Mouse (Mus musculus) ES-CJ7 (cell line): ENCODE measurements around the gene Piwil4.

ENCODE experiments used
- DNase-seq: peaks from one replicate; pipeline ENCODE4 v3.0.0; 2011; ENCODE audit warnings: low read depth, low spot score

Gene Piwil4

DNA sequence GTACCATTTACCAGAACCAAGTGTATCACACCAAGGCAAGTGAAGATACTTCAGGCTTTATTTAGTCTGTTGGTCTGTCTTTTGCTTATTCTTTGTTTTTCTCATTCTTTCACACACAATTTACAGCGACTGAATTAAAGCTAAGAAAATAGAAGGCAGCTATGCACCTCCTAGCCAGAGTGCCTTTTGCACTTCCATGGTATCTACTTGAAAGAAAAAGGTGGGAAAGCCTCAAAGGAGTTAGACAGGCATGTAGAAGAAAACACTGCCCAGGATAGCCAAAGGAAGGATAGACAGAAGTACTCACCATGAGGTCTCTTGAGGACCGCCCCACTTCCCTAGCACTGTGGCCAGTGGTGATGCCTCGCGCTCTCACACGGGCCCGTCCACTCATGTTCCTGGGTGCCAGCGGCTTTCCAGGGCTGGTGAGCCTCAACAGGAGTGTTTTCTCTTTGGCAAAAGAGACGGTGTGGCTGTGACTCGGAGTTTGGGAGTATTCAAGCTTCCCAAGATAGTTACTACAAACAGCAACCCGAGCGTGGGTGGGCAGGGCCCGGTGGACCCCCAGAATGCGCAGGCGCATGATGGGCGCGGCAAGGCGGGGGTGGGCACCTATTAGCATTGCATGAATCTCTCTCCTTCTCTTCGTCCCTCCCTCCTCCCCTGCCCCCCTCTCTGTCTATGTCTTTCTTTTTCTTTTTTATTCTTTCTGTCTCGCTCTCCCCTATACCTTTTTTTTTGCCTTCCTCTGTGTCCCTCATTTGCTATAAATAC lies at the start of gene Piwil4:
Gene Piwil4, minus strand, starts transcription at position 583 of the 774 bp plus-strand sequence.
- DNase-seq, result no peak

DNA sequence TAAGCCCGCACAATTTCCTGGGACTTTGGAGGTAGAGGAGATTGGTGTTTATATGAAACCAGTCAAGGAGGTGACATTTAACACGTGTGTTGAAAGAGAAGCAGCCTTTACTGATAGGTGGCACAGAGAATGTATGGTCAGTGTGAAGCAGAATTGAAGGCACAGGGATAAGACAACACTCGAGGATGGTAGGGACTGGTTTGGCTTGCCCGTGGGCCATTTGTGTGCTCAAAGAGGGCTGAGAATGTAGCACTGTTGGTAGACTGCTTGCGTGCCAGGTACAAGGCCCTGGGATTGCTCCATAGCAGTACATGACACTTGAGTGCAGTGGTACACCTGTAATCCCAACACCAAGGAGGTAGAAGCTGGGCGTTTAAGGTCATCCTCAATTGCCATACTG lies 46.8 kb upstream of the Piwil4 start:
- no peak for DNase-seq

DNA sequence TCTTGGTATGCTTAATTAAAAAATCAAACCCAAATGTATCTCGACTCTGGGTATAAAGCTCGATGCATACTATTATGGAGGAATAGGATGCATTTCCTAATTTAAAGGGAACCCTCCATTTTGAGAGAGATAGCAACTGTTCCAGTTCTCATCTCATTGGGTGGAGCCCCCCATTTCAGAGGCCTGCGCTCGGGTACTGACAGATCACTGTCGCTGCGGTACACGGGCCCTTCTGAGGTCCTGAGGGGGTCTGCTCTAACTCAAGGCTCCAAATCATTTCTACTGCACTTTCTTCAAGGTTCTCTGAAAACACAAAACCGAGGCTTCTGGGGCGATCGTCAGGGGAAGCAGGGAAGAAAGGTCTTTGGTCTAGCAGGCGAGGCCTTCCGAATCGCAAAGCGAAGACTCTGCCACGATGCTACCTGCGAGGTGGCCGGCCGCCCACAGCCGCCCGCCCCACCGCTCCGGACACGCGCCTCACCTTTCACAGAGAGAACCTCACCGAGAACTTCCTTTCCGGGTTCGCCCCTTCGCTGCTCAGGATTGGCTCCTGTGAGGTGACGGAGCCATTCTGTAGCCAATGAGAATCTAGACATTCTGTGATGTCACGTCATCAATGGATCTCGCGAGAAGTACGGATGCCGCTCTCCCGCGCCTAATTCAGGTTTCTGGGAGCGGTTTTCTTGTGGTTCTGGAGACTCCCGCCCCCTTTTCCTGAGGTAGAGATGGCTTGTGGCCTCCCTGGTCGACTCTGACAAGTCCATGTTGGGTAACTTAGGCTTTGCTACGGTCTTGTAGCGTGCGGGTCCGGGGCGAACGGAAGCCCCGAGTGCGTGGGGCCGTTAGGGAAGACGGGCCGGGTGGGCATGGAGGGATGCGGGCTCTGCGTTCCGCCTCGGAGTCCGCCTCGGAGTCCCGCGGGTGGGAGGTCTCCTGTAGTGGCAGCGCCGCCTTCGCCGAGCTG lies 43.8 kb upstream of the Piwil4 start, which contains the start of the genes Mre11a and Ankrd49:
Gene Mre11a, plus strand, starts transcription at position 616 of the 964 bp plus-strand sequence.
Gene Ankrd49, minus strand, starts transcription at position 818 of the 964 bp plus-strand sequence.
- peak; percentile 98 for DNase-seq

DNA sequence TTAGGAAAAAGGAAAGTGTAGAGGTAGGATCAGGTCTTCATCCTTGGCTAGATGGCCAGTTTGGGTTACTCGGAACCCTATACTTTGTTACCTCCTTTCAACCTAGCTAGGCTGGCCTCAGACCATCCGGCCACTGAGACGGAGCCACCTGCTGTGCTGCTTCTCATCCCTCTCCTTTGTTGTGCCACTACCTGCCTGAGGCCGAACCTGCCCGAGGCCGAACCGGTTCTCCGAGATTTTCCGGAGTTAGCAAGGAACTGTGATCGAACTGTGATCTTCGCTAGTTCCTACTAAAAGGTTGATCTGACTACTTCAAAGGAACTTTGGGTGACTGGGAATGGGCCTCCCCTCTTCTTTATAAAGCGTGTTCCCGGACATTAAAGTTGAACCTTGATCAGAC lies 37.8 kb upstream of the Piwil4 start:
- peak; percentile 39 for DNase-seq

DNA sequence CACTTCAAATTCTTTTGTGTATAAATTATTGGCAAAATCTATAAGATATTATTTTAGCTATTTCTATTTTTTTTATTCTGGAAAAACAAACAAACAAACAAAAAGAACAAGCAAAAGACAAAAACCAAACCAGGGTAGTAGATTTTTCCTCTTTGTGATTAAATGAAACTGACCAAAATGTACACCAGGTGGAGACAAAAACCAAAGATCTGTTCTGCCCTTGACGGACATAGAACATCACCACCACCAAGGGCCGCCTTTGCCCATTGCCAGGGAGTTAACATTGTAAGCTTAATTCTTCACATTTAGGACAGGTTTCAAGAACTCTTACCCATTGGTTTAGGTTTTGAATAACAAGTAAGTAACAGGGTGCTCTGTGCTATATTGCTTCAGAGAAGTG lies 33.3 kb upstream of the Piwil4 start:
- DNase-seq, result peak; percentile 19

DNA sequence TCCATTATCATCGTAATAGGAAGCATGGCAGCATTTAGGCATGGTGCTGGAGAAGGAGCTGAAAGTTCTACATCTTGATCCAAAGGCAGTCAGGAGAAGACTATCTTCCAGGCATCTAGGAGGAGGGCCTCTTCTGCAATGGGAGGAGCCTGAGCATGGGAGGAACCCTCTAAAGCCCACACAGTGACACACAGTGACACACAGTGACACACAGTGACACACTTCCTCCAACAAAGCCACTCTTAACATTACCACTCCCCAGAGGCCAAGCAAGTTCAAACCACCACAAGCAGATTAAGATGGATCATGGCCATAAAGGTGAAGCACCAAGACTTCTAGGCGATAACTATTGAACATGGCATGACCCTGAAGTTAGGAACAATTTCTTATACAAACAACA lies 31.5 kb upstream of the Piwil4 start:
- no peak for DNase-seq

DNA sequence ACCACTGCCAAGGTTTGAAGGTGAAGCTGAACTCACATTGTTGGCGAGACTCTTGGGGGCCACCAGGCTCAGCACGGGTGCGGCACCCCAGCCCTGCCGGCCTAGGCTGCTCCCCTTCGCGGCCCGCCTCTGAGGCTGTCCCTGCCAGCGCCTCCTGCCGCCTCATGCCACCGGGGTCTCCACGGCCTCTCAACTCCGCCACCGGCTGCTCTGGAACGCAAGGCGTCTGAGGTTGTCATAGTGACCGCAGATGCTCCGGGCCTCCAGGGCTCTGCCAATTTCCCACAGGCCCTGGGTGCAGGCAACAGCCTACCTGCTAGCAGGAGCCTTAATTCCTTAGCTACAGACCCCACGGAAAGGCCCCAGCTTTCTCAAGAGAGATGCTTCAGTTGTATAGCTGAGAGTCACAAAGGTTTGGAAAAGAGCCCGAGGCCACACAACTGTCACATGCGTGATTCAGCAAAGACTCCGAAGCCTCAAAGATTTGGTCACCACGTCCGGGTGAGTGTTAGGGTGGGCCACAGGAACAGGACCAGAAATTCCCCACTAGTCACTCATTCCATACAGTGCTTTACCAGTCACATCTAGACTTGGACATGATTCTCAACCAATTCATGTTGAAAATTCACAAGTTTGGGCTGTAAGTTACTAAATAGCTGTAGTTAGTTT lies 30.4 kb upstream of the Piwil4 start, which contains the start of gene 1700012B09Rik:
Gene 1700012B09Rik, minus strand, starts transcription at position 228 of the 669 bp plus-strand sequence.
- DNase-seq, result peak; percentile 20

DNA sequence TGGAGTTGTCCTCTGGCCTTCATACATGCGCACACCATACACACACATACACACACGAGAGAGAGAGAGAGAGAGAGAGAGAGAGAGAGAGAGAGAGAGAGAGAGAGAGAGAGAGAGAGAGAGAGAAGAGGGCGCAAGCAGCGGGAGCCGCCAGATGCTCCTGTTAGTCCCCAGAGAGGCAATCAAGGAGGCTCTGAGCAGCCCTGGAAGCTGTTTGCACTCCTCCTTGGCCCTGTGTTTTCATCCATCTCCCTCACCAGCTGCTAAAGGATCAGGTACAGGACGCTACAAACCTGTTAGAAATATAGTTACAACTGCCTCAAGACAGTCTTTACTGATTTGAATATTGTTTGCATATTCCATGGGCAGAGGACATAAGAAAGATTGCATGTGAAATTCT lies 29.3 kb upstream of the Piwil4 start:
- DNase-seq, result no peak

DNA sequence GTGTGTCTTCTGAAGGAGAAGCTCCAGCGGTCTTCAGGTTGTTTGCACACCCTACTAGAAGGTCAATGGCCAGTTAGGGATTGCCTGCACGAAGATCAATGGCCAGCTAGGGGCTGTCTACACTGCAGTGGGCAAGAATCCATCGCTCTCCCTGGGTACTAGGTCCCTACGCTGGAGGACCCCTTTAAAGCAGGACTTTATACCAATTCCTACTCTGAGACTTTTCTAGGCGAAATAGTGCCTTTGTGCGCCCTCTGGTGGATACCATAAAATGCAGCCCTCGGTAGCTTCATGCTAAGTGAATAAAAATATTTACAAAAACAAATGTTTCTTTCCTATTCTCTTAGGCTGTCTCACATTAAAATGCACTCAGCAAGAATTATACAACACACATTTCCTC lies 24.2 kb upstream of the Piwil4 start:
- DNase-seq, result peak; percentile 44

DNA sequence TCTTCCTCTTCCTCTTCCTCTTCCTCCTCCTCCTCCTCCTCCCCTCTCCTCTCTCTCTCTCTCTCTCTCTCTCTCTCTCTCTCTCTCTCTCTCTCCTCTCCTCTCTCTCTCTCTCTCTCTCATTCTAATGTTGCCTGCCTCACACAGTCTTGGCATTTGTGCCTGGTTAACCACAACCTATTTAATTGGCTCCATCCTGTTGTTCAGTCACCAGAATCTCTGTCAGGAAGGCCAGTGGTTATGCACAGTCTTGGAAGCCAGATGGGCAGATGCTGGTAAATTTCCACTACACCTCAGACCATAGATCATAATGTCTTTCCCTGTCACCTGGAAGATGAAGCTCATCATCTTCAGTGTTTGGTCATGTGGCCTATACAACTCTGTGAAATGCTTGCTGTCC lies 18.7 kb upstream of the Piwil4 start:
- no peak for DNase-seq

DNA sequence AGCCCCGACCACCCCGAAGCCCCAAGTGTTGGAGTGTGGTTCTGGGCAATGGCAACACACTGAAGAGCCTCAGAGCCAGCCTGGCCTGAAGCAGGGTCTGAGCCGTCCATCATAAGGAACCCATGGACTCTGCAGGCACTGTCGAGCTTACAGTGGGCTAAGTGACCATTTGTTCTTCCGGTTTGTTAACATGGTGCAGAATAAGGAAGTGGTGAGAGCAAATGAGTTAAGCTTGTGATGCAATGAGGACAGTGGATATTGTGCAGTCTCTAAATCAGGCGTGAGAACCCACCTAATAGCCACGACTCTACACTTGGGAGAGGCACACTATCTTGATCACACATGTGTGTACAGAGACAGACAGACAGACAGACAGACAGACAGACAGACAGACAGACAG lies 18.1 kb upstream of the Piwil4 start:
- no peak for DNase-seq

DNA sequence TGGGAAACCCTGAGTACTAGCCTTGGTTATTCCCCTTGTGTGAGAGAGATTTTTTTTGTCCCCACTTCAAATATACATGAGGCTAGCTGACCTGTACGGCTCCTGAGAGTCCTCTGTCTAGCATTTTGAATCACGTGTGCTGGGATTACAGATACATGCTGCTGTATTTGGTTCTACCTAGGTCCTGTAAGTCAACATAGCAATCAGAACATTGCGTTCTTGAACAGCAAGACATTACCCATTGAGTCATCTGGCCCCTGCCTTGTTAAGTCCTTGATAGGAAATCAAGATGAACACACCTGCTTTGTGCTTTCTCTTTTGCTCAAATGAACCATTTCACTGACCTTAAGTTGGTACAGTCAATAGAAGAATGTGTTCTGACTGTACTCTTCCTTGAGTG lies 13.9 kb upstream of the Piwil4 start:
- DNase-seq, result no peak

DNA sequence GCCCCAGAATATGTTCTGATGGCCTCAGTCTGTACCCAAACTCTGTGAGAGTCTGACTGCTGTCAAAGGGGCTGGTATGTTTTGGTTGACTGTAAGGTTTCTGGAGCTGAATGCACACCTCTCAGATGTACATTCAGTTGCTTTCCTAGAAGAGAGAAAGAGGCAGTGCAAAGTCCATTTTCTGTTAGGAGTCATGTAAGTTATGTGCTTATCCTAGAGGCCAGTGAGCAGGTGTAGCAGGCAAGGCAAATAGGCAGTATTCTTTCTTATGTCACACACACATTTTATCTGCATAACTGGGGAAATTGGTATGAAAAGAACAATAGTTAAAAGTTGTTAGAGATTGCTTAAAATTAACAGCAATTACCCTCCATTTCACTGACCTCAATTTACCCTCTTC lies 13.4 kb upstream of the Piwil4 start:
- DNase-seq, result no peak

DNA sequence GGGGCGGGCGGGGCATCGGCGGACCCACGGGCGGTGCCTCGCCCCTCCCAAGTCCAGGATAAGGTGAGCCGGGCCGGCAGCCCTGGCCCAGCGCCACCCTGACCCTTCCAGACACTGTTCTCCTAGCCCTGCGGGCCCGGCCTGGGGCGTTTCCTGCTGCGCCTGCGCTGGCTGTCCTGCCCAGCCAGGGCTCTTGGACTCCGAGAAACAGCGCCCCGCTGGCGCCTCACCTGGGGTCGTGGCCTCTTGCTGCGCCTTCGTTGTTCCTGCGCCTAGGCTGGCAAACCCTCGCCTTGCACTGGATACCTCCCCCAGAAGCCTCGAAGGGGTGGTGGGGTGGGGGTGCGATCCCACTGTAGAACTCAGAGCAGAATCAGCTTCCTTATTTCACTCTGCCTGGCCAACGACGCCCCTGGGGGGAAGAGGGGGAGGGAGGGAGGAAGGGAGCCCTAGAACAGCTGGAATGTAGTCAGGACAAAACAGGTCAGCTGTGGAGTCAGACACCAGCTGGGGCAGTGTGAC lies 11.5 kb upstream of the Piwil4 start, which contains the start of gene Fut4:
Gene Fut4, minus strand, starts transcription at position 393 of the 522 bp plus-strand sequence.
- peak; percentile 15 for DNase-seq

DNA sequence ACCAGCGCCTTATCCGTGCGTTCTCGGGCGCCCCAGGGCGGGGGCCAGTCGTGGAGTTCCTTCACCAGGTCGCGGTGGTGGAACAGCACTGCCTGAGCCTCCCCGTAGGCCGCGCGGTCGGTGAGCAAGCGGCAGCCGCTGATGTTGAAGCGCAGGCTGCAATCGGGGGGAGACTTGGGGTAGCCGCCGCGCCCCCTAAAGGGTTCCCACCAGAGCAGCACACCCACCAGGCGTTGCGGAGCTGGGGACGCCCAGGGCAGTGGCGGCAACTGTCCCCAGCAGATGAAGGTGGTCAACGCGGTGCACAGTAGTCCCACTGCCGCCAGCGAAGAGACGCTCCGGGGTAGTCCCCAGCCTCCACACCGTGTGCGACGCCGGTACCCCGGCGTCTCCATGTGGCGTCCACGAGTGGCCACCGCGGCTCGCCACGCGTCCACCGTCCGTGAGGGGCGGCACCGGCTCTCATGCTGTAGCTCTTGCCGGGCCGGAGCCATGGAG lies 11.0 kb upstream of the Piwil4 start:
- no peak for DNase-seq

DNA sequence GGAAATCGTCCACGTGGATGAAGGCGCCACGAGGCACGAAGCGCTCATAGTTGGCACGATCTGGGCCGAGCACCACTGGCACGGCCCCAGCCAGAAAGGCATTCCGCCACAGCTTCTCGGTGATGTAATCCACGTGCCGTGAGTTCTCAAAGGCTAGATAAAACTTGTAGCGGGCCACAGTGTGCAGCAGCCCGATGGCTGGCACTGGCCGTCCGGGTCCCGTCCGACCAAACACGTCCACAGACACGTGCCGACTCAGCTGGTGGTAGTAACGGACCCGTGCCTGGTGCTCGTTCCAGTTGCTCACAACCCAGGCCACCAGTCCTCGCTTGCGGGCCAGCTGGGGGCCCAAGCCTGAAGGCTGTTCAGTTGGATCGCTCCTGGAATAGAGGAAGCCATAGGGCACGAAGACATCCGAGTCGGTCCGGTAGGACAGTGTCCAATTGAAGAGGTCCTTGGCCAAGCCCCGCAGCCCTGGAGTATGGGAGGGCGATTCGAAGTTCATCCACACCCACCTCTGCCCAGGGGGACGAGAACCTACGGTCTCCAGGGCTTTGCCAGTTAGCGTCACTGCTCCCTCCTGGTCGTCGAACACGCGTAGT lies 10.5 kb upstream of the Piwil4 start:
- no peak for DNase-seq

DNA sequence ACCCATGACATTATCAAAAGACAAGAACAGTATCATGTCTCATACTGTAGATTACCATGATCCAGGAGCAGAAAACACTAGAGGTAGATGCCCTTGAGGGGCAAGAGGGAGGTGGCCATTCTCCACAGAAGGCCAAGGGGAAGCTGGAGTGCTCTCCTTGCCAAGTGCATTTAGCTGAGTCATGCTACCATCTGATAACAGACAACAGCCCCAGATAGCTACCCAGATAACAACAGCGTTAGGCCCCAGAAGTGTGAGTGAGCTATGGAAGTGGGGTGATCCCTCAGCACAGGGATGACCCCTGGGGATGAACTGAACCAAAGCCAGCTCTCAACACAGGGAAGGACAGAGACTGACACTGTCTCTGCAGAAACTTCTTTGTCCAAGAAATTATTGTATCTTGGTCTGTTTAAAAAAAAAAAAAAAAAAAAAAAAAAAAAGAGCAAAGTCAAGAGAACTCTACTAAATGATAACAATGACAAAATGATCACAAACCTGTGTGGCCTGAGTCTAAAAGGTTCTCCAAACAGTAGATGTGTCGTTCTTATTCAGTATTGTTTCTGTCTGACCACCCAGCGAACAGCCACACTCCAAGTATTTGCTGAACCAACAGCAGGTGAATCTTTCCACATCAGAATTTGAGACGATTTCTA lies 909 bp downstream of the Piwil4 start:
- no peak for DNase-seq

DNA sequence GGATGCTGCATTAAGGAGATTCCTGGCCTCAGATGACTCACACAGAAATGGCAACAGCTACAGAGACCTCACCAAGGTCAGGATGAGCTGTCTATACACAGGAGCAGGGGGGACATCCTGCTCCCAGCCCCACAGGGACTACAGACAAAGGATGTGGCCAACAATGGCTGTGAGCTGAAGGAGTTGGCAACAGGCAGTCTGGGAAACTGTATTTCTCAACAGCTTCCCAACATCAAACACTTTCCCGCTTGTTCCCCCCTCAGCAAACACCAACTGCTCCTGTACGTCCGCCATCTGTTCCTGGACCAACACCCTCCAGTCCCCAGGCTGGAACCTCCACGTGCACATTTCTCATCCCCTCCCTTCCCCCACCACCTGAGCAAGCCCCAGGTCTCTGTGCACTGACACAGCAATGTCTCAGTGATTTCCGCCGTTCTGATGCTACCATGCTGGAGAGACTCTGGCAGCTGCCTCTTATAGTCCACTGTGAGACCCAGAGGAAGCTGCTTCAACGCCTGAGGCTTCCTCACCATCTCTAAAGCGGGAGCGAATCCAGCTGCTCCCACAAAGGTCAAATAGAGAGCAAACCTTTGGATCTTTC lies 9.5 kb downstream of the Piwil4 start:
- DNase-seq, result peak; percentile 37

DNA sequence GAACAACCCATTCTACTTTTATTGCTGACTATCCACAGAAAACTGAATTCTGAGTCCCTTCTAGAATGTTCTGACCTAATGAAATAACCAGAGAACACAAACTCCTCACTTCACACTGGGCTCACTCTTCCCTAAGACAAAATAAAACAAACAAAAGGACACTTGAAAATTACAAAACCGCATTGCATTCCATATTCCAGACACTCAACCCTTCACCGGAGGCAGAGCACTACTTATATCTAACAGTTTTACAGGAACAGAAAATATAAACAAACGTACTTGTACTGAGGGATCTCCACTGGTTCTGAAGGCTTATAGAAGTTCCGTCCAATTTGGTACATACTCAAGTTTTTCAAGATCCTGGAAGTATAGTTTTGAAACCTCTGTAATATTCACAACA lies 12.2 kb downstream of the Piwil4 start:
- DNase-seq, result no peak

DNA sequence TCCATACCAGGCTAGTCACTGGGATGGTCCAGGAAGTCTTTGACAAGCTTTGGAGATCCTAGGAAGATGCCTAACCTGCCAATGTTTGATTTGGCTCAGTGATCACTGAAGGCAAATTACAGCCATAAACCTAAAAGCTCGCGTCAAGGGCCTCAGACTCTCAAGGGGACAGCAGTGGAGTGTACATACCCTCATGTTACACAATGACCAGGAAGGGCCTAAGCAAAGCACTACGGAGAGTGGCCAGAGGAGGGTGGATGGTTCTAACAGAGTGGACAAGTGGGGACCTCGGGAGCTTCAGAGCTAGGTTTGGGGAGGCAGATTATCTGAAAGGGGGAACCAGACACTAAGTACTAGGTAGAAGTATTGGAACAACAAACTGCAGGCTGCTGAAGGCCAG lies 13.9 kb downstream of the Piwil4 start:
- no peak for DNase-seq
